Mouse (Mus musculus) R1 (cell line): ENCODE measurements around the gene Ctss.
"Not testable (repeated sequence)": the region's sequence is repeated elsewhere in the genome, so short reads cannot be mapped to it uniquely, and the experiment has no call there.

Experiments used
- DNase-seq: peaks from one replicate; pipeline ENCODE4 v3.0.0-alpha.2; 2018; ENCODE audit warnings: low read depth, low spot score

Ctss gene

DNA sequence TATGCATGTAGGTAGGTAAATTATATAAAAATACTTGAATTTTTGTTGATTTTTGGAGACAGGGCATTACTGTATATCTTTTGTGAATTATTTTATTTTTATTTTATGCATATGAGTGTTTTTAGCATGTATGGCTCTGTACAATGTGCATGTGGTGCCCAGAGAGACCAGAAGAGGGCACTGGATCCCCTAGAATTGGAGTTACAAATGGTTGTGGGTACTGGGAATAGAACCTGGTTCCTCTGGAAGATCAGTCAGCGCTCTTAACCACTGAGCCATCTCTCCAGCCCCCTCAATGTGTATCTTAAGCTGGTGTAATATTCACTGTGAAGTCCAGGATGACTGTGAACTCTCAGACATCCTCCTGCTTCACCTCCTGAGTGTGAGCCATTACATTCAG lies 8.3 kb downstream of the Ctss start:
- DNase-seq, result peak; percentile 32

DNA sequence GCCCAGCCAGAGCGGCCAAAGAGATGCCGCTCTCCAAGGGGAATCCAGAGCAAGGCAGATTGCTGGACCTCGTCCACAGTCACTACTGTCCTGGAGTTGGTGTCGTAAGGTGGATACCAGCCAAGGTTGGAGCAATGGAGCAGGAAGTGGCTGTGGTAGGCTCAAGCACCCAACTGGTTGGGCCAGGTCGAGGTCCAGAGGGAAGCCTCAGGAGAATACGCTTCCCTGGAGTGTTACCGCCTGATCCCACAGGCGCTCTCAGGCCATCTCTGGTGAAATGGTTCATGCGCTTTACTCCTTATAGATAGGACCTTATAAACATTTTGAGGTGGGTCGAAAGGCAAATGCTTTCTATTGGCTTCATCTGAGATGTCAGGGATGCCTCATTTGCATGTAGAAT lies 12.3 kb downstream of the Ctss start:
- DNase-seq, result no peak

DNA sequence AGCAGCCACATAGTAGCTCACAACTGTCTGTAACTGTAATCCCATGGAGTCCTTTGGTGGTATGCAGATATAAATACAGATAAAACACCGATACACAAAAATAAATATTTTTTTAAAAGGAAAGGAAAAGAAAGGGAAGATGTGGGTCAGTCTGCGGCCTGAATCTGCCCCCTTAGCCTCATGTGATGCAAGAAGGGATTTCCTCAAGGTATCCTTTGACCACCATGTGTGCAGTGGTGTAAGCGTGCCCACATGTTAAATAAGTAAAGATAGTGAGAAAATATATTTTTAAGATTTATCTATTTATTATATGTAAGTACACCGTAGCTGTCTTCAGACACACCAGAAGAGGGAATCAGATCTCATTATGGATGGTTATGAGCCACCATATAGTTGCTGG lies 13.3 kb downstream of the Ctss start:
- no peak for DNase-seq

DNA sequence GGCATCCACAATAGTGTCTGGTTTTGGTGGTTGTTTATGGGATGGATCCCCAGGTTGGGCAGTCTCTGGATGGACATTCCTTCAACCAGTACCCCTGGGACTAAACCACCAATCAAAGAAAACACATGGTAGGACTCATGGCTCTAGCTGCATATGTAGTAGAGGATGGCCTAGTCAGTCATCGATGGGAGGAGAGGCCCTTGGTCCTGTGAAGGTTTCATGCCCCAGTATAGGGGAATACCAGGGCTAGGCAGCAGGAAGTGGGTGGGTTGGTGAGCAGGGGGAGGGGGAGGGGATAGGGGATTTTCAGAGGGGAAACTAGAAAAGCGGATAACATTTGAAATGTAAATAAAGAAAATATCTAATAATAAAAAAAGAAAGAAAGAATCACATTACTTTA lies 14.6 kb downstream of the Ctss start:
- not testable (repeated sequence) for DNase-seq

DNA sequence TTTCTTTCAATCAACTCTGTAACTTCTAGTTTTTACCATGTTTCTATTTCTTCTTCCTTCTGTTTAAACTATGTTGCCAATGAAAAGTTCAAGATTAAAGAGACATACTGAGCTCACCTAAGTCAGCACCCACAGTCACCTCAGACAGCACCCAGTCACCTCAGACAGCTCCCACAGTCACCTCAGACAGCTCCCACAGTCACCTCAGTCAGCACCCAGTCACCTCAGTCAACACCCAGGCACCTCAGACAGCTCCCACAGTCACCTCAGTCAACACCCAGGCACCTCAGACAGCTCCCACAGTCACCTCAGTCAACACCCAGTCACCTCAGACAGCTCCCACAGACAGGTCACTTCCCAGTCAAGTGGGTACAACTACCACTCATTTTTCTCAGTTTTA lies 15.6 kb downstream of the Ctss start:
- DNase-seq, result no peak

DNA sequence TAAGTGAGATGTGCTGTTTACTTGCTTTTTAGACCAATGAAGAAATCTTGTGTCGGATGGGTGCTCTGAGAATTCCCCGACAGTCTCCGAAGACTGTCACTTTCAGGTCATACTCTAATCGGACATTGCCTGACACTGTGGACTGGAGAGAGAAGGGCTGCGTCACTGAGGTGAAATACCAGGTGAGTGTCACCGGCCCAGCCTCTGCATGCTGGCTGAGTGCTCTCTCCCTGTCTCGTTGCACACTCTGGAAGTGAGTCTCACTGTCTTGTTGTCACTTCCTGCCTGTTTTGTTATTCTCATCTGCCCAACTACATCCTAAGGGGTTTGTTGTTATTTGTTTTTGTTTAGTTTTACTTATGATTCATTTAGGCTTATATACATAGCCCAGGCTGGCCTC lies 16.4 kb downstream of the Ctss start:
- DNase-seq, result no peak

DNA sequence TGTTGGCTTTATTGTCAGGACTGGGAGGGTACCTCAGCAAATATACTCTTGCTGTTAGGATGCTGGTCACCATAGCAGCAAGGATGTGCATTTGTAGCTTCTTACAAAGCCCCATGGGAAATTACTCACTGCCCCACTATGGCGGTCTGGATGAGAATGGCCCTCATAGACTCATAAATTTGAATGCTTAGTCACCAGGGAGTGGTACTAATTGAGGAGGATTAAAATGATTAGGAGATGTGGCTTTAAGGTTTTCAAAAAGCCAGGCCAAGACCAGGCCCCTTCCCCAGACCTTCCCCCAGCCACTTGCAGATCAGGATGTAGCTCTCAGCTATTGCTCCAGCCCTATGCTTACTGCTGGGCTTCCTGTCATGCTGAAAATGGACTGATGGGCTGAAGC lies 23.6 kb downstream of the Ctss start:
- DNase-seq, result no peak

DNA sequence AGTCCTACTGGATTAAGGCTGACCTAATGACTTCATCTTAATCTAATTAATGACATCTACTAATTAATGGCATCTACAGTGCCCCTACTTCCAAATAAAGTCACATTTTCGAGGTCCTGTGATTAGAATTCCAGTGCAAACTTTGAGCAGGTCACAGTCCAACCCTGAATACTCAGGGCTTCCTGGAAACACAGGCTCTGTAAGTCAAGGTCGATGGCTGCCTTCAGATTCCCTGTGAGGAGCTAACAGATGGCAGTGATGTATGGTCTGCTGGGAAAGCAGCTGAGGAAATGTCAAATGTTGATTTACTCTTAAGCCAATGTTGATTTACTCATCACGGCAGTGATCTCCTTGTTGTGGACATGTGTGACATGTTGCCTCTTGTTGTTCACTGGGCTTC lies 27.4 kb downstream of the Ctss start:
- DNase-seq, result peak; percentile 13

DNA sequence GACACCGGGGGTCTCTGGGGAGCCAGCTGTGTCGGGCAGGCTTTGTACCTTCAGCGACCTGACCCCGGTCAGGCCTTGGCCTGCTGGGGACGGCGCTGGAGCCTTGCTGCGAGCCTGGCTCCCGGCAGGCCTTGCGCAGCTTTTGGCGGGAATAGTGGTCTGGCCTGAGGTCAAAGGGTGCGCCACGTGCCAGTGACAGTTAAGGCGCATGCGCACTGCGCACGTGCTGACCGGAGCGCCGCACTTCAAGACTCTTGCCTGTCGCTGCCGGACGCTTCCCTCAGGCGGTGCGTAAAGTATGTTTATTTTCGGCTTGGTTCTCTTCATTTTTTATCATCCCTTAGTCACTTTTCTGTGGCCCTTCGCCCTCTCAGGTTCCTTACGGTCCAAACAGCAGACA lies 32.9 kb downstream of the Ctss start, which contains the start of gene Hormad1:
Gene Hormad1 (plus strand): TSS at position 241 of the 400 bp plus-strand sequence.
- DNase-seq, result peak; percentile 87

DNA sequence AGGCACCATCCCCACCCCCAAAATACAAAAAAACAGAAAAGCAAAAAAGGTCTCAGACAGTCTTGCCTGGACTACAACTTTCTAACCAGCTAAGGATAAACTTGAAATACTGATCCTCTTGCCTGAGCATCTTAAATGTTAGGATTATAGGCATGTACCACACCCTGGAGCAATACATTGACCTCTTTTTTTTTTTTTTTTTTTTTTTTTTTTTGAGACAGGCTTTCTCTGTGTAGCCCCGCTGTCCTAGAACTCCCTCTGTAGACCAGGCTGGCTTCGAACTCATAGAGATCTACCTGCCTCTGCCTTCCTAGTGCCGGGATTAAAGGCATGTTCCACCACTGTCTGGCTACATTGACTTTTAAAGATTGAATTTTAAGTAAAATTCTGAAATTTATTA lies 34.2 kb downstream of the Ctss start:
- DNase-seq, result no peak

DNA sequence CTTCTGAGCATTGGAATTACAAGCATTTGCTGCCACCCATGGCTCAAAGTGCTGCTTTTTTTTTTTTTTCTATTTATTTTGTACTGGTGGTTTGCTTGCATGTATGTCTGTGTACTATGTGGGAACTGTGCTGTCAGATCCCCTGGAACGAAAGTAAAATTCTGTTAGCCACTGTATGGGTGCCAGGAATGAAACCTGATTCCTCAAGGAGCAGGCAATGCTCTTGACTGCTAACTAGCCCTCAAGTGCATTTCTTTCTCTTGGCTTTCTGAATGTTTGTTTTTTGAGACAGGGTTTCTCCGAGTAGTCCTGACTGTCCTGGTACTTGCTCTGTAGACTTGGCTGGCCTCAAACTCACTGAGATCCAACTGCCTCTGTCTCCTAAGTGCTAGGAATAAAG lies 35.2 kb downstream of the Ctss start:
- no peak for DNase-seq

DNA sequence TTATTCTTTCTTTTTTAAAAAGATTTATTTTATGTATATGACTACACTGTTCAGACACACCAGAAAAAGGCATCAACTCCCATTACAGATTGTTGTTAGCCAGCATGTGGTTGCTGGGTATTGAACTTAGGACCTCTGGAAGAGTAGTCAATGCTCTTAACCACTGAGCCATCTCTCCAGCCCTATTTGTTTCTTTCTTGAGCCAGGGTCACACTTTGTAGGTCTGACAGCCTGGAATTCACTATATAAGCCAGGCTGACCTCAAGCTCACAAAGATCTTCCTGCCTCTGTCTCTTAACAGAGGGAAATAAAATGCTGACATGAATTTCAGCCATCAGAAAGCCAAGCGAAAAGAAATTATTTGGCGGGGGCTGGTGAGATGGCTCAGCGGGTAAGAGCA lies 43.0 kb downstream of the Ctss start:
- DNase-seq, result no peak

DNA sequence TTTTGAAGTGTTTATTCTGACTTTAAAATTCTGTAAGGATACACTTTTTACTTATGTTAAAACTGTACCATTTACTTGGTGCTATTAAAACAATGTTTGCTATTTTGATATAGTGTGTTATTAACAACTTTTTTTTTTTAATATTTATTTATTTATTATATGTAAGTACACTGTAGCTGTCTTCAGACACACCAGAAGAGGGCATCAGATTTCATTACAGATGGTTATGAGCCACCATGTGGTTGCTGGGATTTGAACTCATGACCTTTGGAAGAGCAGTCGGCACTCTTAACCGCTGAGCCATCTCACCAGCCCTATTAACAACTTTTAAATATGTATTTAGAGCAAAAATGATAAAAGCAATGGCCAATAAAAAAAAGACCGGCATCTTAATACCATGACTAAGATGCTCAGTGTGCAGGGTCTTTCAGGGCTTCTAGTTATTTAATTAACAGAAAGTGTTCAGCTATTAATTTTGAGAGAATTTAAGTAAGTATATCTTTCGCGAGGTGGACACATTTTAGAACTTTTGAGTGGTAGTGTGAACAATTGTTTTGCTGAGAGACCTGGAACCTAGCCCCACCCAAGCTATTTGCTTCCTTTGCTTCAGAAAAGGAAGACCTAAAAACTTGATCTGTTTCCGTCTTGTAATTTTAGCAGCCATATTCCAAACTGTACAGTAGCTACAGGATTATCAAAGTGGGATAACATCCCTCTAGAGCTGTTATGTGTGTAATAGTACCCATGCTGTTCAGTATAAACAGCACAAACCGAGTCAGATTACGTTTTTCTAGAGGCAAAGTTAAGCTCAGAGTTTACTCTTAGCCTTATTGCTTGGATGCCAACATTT lies 61.4 kb downstream of the Ctss start:
- no peak for DNase-seq

DNA sequence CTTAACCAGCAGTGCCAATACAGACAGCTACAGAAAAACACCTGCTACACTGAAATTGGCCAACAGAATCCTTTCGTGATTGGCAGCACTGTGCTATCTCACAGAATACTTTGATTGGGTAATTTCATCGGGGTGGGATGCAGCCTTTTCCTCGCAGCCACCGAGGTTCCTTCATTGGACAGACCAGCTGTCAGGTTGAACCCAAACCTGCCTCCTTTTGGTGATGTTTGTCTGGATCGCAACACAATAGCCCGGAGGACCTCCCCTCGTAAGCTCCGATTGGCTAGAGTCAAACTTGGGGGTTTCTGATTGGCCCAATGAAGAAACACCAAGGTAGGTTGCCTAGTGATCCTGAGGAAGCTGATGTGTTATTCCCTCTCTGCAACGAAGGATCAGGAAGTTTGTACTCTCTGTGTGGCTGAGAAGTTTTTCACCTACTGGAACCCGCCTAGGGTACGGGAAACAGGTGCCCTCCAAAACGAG lies 62.1 kb downstream of the Ctss start, which contains the start of gene Golph3l:
Gene Golph3l (plus strand): TSS at position 331 of the 483 bp plus-strand sequence.
- DNase-seq, result peak; percentile 99

DNA sequence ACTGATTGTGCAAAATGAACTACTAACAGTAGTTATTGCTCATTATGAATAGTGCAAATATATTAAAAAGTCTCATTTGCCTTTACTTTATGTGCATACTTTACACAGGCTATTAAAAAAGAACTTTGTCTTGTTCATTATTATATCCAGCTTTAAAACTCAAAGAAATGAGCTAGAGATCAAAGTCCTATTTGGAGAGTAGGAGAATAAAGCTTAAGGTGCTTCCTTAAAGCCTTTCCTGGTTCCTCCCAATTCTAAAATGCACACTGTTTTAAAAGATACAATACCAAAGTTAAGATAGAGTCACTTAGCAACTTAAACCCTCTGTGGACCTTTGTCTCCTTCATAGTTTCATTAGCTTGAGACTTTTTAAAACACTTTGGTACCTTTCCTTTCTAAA lies 72.1 kb downstream of the Ctss start:
- no peak for DNase-seq

DNA sequence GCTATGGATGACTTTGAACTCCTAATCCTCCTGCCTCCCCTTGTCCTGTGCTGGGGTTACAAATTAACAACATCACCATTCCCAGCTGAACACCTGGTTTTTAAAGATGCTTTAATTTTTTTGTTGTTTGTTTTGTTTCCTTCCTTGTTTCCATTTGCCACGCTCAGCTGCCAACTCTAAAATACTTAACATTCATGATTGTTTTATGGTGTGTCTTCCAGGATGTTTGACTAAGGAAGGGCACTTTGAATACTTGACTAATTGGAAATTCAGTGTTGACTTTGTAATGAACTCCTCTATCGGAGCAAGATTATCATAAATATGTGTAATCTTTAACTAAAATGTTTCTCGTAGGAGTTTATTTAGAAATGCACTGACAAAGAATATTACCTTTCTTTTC lies 74.7 kb downstream of the Ctss start:
- no peak for DNase-seq
